Mouse (Mus musculus): ENCODE data around the gene Ccdc9b.

The Ccdc9b gene

DNA sequence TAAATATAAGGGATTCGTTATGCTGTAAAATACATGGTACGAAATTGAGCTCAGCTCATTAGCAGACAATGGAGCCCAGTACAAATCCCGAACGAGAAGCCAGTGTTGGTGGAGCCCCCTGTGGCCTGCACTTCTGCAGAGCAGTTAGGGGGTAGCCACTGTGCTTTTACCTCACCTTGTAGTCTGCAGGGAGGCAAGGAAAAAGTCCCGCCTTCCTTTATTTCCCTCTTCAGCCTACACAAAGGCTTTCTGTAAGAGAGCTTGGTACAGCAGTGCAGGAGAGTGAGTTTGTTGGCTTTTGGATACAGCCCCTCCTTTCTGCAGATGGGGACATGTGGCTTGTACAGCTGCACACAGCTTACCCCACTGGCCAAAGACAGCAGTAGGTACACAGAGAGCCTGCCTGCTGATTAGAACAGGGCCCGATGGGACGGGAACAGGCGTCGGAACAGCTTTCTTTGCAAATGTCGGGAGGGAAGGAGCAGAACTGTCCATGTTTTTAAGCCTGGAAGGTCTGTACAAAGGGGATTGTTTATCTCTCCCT, 13.0 kb downstream of the Ccdc9b start:
- in situ Hi-C loops (cut with MboI, MseI), result no loop called here

DNA sequence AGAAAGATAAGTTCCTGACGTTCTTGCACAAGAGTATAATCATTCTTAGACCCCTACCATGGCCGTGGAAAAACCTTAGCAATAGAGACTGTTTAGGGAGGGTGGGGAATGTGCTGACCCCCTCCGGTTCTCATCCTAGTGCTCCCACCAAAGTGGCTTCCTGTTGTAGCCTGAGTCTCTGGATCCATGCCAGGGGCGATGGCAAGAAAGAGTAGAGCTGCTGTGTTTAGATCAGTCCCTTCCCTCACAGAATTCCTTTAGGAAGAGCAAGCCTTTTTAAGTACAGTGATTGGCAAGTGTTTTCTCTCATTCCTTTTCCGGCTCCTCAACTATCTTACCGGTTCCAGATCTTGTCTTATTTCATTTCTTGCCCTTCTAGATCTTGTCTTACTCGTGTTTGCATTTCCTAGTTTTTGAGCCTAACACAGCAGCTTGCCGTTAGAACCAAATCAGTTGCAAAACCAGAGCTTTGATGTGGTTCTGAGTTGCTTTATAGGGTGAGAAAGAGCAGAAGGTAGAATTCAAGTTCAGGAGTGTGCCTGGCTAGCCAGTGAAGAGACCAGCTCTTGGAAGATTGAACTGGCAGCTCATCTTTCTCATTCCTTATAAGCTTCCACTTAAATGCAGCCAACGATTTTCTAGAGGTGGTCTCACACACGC, 15.0 kb downstream of the Ccdc9b start:
- in situ Hi-C loops (cut with MboI, MseI), result no loop called here

DNA sequence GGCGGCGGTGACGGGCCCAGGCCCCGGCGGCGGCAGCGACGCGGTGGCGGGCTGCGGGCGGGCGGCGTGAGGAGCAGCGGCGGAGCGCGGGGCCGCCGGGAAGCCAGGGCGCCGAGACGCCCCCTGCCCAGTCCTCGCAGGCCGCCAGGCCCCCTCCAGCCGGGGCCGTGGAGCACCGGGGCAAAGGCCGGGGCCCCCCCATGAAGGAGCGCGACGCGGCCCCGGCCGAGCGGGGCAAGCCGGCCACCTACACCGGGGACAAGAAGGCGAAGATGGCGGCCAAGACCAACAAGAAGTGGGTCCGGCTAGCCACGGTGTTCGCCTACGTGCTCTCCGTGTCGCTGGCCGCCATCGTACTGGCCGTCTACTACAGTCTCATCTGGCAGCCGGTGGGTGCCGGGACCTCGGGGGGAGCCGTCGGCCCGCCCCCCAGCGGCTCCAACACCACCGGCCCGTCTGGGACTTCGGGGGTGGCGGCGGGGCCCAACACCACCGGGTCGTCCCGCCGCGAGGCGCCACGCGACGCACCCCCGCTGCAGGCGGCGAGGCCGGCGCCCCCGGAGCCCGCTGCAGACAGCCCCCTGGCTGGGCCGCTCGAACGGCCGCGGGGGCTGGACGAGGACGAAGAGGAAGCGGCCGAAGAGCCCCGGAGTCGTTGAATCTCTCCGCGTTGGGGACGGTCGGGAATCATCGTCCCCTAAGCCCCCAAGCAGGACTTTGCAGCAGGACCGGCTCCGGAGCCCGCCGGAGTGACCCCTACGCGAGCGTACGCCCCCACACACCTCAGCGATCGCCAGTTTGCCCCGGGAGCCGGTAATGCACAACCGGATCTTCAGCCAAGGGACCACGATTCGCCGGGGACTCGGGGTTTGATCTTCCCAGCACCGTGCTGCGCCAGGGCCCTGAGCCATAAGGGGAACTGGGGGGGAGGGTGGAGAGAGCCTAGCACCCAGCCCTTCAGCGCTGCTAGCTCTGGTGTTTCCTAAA, 16.3 kb downstream of the Ccdc9b start:
- in situ Hi-C loops (cut with MboI, MseI), result no loop called here

DNA sequence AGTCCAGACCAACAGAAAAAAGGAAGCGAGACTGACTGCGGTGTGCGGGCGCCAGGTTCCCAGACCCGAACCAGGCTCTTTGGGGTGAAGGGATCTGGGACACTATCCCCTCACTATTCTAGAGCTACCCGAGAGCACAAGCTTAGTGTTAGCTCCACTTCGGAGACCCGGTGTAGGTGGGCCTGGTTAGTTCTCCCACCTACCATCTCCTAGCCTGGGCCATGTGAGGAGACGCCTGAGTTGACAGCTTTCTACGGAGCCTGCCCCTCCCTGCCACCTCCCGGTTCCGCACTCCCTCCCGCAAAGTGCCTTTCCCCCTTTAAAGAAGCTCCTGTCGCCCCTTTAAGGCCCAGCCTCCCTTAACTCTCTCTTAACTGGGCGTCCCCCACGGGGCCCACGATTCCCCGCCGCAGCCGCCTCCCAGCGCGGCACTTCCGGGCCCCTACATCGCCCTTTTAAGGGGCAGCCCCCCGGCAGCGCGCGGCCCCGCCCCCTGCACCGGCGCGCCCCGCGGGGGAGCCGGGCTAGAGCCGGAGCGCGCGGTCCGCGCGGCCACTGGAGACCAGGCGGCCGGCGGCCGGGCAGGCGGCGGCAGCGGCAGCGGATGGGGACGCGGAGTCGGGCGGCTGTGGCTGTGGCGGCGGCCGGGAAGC, 17.1 kb downstream of the Ccdc9b start, which contains the start of gene Inafm2:
Gene Inafm2 (plus strand): TSS at position 527 of the 653 bp plus-strand sequence.
- in situ Hi-C loops (cut with MboI, MseI), result no loop called here

DNA sequence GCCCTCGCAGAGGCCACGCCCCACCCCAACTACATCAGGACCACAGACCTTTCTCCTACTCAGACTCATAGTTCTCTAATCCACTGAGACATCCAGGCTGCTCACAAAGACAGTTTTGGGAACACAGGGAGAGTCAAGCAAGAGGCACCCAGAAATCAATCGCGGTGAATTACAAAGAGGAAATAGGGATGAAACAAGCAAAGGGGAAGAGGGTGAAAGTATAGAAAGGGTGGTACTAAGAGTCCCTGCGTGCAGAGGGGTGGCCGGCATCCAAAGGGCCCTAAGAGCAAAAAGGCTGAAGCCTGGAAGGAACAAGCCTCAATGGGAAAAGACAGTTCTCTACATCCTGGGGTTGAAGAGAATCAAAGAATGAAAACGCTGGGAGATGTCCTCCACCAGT, 17.8 kb downstream of the Ccdc9b start:
- in situ Hi-C loops (cut with MboI, MseI), result no loop called here

DNA sequence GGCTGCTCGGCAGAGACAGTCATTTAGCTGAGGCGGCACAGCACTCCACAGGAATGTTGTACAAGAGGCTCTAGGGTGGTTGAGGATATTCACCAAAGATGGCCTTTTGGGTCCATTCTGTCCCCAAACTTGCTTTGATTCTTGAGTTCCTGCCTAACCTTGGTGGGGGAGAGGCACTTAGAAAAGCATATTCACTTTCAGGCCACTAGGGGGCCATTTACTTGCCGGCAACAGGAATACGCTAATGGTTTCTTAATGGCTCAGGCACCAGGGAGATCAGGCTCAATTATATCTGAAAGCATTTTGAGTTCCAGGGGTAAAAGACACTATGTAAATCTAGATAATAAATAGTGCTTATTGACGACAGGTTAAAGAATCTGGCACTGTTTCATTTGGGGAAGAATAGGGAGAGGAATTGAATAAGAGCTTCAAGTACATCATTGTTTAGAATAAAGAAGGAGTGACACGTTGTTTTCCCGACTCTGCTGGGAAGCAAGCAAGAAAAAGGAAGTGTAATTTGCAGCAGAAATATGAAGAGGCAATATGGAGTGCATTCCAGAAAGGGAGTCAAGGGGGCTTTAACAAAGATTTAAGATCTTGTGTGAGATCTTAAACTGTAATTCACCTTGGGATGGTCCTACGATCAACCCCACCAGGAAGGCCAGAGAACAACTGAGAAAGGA, 19.1 kb downstream of the Ccdc9b start:
- in situ Hi-C loops (cut with MboI, MseI), result no loop called here

DNA sequence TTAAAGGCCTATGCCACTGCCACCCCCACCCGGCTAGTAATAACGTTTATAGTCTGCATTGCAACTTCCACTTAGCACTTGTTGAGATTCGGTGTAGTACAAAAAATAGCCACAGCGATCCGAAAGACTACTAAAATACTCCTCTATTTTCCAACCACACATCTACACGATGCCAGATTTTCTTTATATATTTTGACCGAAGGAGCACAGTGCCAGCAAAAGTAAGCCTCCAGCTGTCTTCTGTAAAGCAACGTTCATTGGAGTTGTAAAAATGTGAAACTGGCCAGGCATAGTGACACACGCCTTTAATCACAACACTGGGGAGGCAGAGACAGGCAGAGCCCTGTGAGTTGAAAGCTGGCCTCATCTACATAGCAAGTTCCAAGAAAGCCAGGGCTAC, 21.3 kb downstream of the Ccdc9b start:
- in situ Hi-C loops (cut with MboI, MseI), result no loop called here

DNA sequence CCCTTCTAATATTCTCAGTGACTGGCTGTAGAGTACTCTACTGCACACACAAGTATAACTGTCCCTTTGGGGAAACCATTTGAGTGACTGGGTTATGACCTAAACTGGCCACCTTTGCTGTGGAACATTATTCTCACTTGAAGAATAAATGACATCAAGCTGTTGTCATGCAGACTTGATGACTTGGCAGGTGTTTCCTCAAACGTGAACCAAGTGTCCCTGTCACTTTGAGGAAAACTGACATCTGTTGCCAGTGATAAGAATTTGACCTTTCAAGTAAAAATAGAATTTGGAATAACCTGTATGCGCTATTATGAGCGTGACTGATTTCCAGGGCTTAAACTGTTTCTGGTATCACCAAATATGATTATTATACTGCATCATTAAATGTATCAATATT, 22.1 kb downstream of the Ccdc9b start:
- in situ Hi-C loops (cut with MboI, MseI), result no loop called here

DNA sequence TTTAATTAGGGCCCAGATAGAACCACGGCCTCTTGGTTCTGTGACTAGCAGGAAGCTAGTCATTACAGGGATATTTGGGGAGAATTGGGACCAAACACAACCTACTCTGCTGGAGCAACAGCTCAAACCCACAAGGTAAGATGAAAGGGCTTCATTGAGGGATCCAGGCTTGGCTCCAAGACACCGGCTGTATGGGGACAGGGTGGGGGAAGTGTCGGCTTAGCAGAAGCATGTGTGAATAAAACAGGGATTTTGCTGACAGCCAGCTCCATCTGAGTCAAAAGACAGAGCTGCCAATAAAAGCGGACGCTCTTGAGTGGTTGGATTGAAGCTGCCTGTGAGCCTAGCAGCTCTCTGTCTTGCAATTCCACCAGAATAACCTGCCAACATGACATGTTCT, 29.1 kb downstream of the Ccdc9b start:
- in situ Hi-C loops (cut with MboI, MseI), result no loop called here

DNA sequence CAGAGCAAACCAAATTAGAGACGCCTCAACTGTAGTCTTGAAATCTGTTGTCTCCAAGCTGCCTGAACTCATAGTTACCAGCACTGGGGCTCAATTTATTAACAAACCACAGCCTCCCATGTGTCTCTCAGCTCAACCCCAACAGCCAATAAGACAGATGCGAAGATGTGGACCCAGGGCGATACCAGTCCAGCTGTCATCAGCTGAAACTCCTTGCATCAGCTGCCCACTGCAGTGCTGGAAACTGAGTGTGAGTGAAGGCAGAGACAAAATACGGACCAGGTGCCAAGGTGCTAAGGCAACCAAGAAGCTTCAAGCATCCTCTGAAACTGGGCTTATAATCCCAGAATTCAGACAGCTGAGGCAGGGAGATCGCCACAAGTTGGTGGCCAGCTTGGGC, 30.5 kb downstream of the Ccdc9b start:
- in situ Hi-C loops (cut with MboI, MseI), result no loop called here

DNA sequence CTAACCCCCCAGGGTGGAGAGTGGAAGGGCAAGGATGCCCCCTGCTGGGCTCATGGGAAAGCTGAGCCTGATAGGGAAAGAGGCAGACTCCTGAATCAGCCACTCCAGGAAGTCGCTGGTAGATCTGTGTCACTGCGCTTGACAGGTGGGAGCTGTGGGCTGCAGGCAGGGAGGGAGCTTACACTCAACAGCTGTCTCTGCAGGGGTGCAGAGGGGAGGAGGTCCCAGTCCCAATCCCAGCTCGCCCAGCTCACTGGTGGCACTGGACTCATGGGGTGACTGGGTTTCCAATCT, 31.9 kb downstream of the Ccdc9b start:
- in situ Hi-C loops (cut with MboI, MseI), result no loop called here

DNA sequence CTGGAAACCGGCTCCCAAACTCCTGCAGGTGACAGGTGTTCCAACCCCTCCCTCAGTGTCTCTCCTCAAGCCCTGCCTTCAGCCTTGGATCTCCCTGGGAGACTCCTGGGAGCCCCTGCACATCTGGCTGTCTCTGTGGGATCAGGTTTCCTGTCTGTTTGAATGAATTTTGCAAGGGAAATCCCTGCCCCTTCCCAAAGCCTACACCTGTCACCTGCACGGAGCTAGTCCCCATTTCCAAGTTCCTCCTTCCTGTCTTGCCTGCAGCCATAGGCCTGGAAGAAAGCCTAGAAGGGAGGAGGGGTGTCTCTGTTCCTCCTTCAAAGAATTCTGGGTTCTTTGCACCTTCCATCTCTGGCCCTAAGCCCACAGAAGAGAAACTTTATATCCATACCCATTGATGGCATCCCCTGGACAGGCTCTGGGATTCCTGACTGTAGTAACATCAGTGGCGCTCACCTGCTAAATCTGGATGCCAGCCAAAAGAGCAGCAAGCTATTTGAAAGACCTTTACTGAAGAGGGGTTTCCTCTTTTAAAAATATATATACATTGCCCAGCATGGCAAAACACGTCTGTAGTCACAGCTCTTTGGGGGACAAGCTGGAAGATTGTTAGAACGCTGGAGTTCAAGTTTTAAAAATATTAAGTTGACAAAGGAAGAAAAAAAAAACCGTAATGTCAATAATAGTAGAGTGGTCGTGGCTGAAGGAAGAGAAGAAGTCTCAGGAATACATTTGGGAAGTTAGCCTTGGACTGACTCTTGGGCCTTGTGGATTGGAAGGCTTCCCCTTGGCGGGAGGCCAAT, 32.4 kb downstream of the Ccdc9b start:
- in situ Hi-C loops (cut with MboI, MseI), result no loop called here

DNA sequence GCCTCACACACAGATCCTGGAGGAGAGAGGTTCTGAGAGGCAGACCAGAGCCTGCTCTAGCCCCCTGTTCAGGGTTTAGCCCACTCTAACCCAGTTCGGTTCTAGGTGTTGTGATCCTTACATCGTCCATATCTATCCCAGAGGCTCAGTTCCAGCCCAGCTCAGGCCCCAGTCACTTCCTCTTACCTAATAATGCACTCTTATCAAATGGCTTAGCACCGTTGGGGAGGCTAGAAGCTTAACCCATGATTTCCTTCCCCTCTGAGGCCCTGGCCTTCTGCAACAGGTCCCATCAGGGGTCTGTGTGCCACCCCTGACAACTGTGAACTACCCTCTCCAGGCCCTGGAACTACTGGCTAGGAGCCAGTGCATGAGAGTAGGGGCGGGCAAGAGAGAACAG, 33.3 kb downstream of the Ccdc9b start:
- in situ Hi-C loops (cut with MboI, MseI), result no loop called here

DNA sequence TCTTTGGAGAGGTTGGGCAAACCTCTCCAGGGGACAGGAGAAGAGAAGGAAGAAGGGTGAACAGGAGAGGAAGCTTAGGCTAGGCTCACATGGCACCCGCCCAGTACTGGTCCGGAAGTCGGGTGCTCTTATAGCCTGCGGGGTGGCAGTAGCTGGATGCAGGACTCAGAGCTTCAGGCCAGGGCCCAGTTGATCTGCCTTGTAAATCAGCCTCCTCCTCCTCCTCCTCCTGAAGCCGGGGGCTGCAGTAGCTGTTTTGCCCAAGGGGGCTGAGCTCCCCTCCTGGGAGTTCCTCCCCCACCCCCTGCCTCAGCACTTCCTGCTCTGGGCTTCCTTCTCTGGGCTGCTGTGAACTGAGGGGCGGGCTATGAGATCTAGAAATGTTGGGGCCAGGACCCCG, 34.1 kb downstream of the Ccdc9b start, which contains the start of gene Plcb2:
Gene Plcb2 (minus strand): TSS at position 102 of the 400 bp plus-strand sequence.
- in situ Hi-C loops (cut with MboI, MseI), result no loop called here

DNA sequence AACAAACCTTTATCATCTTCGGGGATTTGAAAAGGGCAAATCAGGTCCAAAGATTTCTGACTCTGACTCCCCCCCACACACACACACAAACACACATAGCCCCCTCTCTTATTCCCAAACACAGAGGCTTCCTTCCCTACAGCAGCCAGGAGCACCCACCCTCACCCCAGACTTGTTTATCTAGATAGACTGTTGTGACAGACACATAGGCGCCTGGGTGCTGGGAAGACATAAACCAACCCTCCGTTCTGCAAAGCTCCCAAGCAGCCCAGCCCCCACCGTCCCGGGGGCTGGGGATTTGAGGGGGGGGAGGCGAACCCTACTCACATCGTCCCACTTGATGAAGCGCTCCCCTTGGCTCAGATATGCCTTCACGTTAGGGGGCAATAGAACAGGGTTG, 34.5 kb downstream of the Ccdc9b start:
- in situ Hi-C loops (cut with MboI, MseI), result no loop called here

DNA sequence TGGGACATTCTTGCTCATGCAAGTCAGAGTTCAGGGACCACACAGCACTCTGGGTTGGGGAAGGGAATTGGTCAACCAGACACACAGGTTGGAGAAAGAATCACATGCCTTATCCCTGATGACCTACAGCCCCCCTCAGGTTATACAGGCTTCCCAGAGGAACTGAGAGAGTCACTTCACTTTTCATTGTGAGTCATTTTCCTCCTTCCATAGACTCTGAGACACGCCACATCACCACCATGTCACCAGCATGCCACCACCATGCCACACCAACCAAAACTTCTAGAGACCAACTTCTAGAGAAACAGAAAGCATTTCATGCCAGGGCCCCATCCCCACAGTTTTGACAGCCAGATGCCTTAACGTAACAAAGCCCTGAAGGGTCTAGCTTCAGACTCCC, 35.6 kb downstream of the Ccdc9b start:
- in situ Hi-C loops (cut with MboI, MseI), result no loop called here

DNA sequence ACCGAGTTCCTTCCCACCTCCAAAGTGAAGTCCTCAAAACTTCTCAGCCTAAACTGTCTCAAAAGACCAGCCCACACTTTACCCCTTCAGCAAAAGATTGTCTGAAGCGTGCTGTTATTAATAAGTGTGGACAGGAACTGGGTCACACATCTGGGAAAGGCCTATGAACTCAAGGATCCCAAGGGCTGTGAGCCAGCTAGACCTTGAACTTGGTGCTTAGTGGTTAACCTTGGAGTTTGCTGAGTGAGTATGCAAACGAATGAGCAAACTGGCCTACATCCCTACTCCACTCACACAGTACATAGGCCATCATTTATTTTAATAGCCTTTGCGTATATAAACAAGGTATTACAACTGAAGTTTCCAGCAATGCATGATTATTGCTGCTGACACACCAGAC, 37.0 kb downstream of the Ccdc9b start:
- in situ Hi-C loops (cut with MboI, MseI), result no loop called here

DNA sequence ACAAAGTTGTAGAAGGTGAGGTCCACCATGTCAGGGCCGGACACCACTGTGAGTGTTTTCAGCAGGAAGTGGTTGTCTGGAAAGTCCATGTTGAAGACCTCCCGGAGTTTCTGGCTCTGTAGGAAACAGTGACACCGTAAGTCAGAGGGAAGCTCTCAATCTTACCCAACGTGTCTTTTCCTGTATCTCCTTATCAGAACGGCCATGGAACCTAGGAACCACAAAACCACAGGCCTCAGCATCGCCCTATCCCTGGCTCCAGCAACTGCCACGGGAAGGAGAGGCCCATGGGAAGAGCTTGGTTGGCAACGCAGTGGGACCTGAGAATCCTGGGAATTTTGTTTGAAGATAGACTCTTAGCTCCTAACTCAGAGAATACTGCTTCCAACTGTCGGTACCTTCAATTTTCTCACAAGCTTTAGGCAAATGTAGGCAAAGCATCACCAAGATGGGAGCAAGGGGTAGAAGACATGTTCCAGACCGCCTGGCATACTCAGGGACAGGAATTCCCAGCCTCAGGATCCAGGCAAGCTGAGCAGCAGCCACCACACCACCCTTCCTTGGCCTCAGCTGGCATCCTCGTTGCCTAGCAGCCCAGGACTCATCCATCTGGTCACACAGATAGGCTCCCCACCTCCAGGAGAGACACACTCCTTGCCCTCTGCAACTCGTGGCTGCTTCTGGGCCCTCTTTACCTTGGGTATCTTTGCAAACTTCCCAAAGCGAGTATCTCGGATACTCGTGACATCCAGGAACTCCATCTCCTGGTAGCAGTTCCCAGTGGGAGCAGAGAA, 38.6 kb downstream of the Ccdc9b start:
- in situ Hi-C loops (cut with MboI, MseI), result no loop called here

DNA sequence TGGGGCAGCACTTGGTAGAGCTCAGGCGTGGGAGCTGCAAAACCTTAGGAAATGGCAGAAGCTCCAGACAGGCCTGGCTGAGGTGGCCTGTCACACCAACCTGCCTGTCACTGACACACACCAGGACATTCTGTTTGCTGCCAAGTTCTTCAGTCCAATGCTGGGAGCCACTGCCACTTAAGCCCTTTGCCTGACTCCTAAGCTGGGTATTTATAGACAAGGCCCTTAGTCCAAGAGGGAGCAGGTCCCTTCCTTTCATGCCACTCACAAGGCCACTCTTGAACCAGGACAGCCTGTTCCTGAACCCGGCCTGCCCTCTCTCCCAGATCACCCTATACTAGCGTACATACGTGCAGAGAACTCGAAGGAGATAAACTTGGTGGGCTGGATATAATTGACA, 45.8 kb downstream of the Ccdc9b start:
- in situ Hi-C loops (cut with MboI, MseI), result no loop called here

DNA sequence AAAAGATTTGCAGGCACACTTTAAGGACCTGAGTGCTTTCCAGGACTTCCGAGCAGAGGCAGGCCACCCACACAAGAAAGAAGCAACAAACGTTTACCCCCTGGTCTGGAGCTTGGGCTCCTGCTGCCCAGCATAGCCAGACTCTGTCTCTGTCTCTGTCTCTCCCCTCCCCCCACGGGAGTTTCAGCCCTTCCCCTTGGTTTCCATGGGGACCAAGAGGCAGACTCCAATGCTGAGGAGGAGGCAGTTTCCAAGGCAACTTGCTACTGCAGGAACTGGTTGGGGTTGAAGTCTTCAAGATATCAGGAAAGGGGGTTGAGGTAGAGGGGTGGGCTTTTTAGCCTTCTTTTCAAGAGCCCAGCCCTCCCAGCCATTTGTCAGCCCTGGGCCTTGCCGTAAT, 48.2 kb downstream of the Ccdc9b start:
- in situ Hi-C loops (cut with MboI, MseI), result no loop called here
